Mouse (Mus musculus): ENCODE measurements around the gene Rps6ka6.

Gene Rps6ka6

GRCm38 (mm10) chrX:111537859-111538258 lies at the start of gene Rps6ka6:
Gene Rps6ka6 (minus strand): TSS chrX:111537959.
- no peak for DNase-seq (ENCODE audit: low spot score)

- no peak for DNase-seq (ENCODE audit: low spot score)
These were observed 39.3 kb upstream of the Rps6ka6 start for GRCm38 (mm10) chrX:111577044-111577443.

GRCm38 (mm10) chrX:111518206-111518605 lies 19.6 kb downstream of the Rps6ka6 start:
- no peak for DNase-seq (ENCODE audit: low spot score)

- DNase-seq (ENCODE audit: low spot score), result no peak
These were observed 74.1 kb downstream of the Rps6ka6 start for GRCm38 (mm10) chrX:111463565-111464093.

- DNase-seq (ENCODE audit: low spot score), result no peak
These were observed 74.8 kb downstream of the Rps6ka6 start for GRCm38 (mm10) chrX:111462833-111463564.

- DNase-seq (ENCODE audit: low spot score), result no peak
These were observed 75.3 kb downstream of the Rps6ka6 start for GRCm38 (mm10) chrX:111462495-111462832.

- no peak for DNase-seq (ENCODE audit: low spot score)
These were observed 75.7 kb downstream of the Rps6ka6 start for GRCm38 (mm10) chrX:111462092-111462491.

GRCm38 (mm10) chrX:111460166-111460565 lies 77.6 kb downstream of the Rps6ka6 start:
- DNase-seq (ENCODE audit: low spot score), result no peak

- no peak for DNase-seq (ENCODE audit: low spot score)
These were observed 101.2 kb downstream of the Rps6ka6 start for GRCm38 (mm10) chrX:111436571-111436970.

GRCm38 (mm10) chrX:111414775-111415174 lies 123.0 kb downstream of the Rps6ka6 start:
- DNase-seq (ENCODE audit: low spot score), result no peak

GRCm38 (mm10) chrX:111404816-111405215 lies 132.9 kb downstream of the Rps6ka6 start:
- DNase-seq (ENCODE audit: low spot score), result no peak

- no peak for DNase-seq (ENCODE audit: low spot score)
These were observed 160.7 kb downstream of the Rps6ka6 start for GRCm38 (mm10) chrX:111377020-111377419.

- DNase-seq (ENCODE audit: low spot score), result no peak
These were observed 163.6 kb downstream of the Rps6ka6 start for GRCm38 (mm10) chrX:111374177-111374576.
